Mouse (Mus musculus) kidney, adult 9 months (tissue): ENCODE data around the gene Slc26a5.

Experiments used
- DNase-seq: peaks from one replicate; pipeline ENCODE4 v3.0.0; 2022

Slc26a5 gene

GRCm38 (mm10) chr5:21865346-21866107 is at the start of gene Slc26a5:
Gene Slc26a5 (minus strand): TSS chr5:21865604.
- no peak for DNase-seq

GRCm38 (mm10) chr5:21914776-21915175 is 49.4 kb upstream of the Slc26a5 start:
- no peak for DNase-seq

- no peak for DNase-seq
These were observed 47.6 kb upstream of the Slc26a5 start for GRCm38 (mm10) chr5:21912835-21913530.

GRCm38 (mm10) chr5:21910726-21911125 is 45.3 kb upstream of the Slc26a5 start:
- DNase-seq: no peak

- DNase-seq: no peak
These were observed 44.3 kb upstream of the Slc26a5 start for GRCm38 (mm10) chr5:21909713-21910112.

- DNase-seq: no peak
These were observed 36.0 kb upstream of the Slc26a5 start for GRCm38 (mm10) chr5:21901411-21901810.

GRCm38 (mm10) chr5:21900891-21901290 is 35.5 kb upstream of the Slc26a5 start:
- no peak for DNase-seq

GRCm38 (mm10) chr5:21898875-21899274 is 33.5 kb upstream of the Slc26a5 start:
- DNase-seq: no peak

GRCm38 (mm10) chr5:21896586-21896985 is 31.2 kb upstream of the Slc26a5 start:
- no peak for DNase-seq

- no peak for DNase-seq
These were observed 28.8 kb upstream of the Slc26a5 start for GRCm38 (mm10) chr5:21894168-21894567.

- no peak for DNase-seq
These were observed 1.3 kb upstream of the Slc26a5 start for GRCm38 (mm10) chr5:21866750-21867149.

- no peak for DNase-seq
These were observed 908 bp upstream of the Slc26a5 start for GRCm38 (mm10) chr5:21866311-21866712.

GRCm38 (mm10) chr5:21858653-21859052 is 6.8 kb downstream of the Slc26a5 start:
- DNase-seq: no peak

GRCm38 (mm10) chr5:21851679-21852340 is 13.6 kb downstream of the Slc26a5 start:
- DNase-seq: no peak

GRCm38 (mm10) chr5:21847438-21847837 is 18.0 kb downstream of the Slc26a5 start:
- DNase-seq: no peak

- DNase-seq: no peak
These were observed 18.7 kb downstream of the Slc26a5 start for GRCm38 (mm10) chr5:21846616-21847290.

GRCm38 (mm10) chr5:21844676-21845075 is 20.7 kb downstream of the Slc26a5 start:
- no peak for DNase-seq

- no peak for DNase-seq
These were observed 33.6 kb downstream of the Slc26a5 start for GRCm38 (mm10) chr5:21831761-21832160.

- DNase-seq: no peak
These were observed 36.5 kb downstream of the Slc26a5 start for GRCm38 (mm10) chr5:21828855-21829254.

- no peak for DNase-seq
These were observed 37.8 kb downstream of the Slc26a5 start for GRCm38 (mm10) chr5:21827643-21828042.

GRCm38 (mm10) chr5:21826370-21826769 is 39.0 kb downstream of the Slc26a5 start:
- no peak for DNase-seq

GRCm38 (mm10) chr5:21813994-21814393 is 51.4 kb downstream of the Slc26a5 start:
- peak; percentile 35 for DNase-seq

GRCm38 (mm10) chr5:21810924-21811323 is 54.5 kb downstream of the Slc26a5 start:
- no peak for DNase-seq
